Comparison of ENCODE assay signal across 13 mouse cellular contexts in the genomic region with DNA sequence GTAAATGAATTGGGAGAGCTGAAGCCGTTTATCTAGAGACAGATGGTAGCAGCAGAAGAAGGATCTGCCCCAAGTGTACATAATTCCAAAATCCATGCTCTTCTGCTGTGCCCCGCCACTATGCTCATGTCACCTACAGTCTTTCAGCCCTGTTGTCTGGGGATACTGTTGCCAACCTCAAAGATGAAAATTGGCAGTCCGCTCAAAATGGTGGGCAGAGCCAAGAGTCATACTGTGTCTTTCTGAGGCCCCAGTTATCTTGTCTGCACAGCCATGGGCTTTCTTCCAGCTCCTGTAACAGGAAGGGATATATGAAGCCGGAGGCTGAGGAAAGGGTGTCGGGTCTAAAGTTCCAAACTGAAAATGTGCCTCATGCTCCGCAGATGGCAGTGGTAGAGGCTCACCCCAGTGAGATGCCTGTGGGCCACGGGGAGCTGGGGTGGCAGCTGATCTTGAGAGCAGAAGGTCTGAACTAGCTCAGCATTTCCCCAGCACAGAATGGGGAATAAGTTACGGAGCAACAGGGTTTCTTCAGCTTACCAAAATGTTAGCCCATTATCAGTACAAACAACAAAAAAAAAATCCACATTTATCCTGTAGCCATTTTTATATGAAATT.
DNase-seq lines count a peak whose midpoint lies in the region; ATAC-seq and TF ChIP-seq lines count a peak whose summit lies in the region.
"Had no signal": no experiment of that assay in that cellular context is flagged by ENCODE, and none has a peak within 500 bp of the region (broad histone marks: within the 10 kb centered on the region; RNA-seq: fewer than 3 reads in every experiment).

No protein-coding gene starts in this region.

- H3K4me3 ChIP-seq in midbrain, postnatal 0 days (ENCODE audit: low read depth, low read length), result no peak overlapping the region
- H3K4me3 ChIP-seq in midbrain, embryonic 10.5 days, result no peak overlapping the region
- H3K4me3 ChIP-seq: heart, embryonic 12.5 days; limb, embryonic 10.5 days; lung, embryonic 15.5 days had no signal

- no peaks in the 10 kb centered on the region for H3K36me3 ChIP-seq in midbrain, postnatal 0 days (ENCODE audit: insufficient read depth, low read length)
- H3K36me3 ChIP-seq in midbrain, embryonic 10.5 days, result no peaks in the 10 kb centered on the region
- H3K36me3 ChIP-seq: limb, embryonic 10.5 days; lung, embryonic 15.5 days had no signal

- 82% methylated on average over 8 of the region's 8 CpGs for WGBS in midbrain, postnatal 0 days
- WGBS in midbrain, embryonic 10.5 days, result 86% methylated on average over 8 of the region's 8 CpGs

- no peak for TF ChIP-seq CTCF in midbrain, postnatal 0 days (IDR thresholded peaks at IDR 0.05)

- intact Hi-C loops in gastrocnemius, postnatal 14 days (cut with DNase I; ENCODE audit: low total_unique reads), result no loop called here

- H3K4me1 ChIP-seq in midbrain, postnatal 0 days (ENCODE audit: insufficient read depth, low read length), result no peaks in the 10 kb centered on the region
- H3K4me1 ChIP-seq in midbrain, embryonic 10.5 days, result no peaks in the 10 kb centered on the region

- H3K9me3 ChIP-seq in midbrain, postnatal 0 days (ENCODE audit: low read length), result no peaks in the 10 kb centered on the region
- H3K9me3 ChIP-seq in midbrain, embryonic 10.5 days (replicated peaks), result no peaks in the 10 kb centered on the region
- H3K9me3 ChIP-seq: heart, embryonic 12.5 days; limb, embryonic 10.5 days; lung, embryonic 15.5 days had no signal

- H3K27me3 ChIP-seq in midbrain, postnatal 0 days (ENCODE audit: insufficient read depth, low read length), result no peaks in the 10 kb centered on the region
- no peaks in the 10 kb centered on the region for H3K27me3 ChIP-seq in midbrain, embryonic 10.5 days (ENCODE audit: low read depth, poor library complexity, severe bottlenecking)
- H3K27me3 ChIP-seq: heart, embryonic 12.5 days; lung, embryonic 15.5 days; Patski had no signal

- no peak overlapping the region for H3K4me2 ChIP-seq in midbrain, postnatal 0 days (ENCODE audit: low read depth, low read length, poor library complexity, severe bottlenecking)
- H3K4me2 ChIP-seq: heart, embryonic 12.5 days; lung, embryonic 15.5 days had no signal

- no peak for DNase-seq in frontal cortex, postnatal 25 days (ENCODE audit: low spot score in 2 of 2)
- DNase-seq in midbrain, postnatal 0 days (ENCODE audit: low spot score), result peak; percentile 86
- DNase-seq in midbrain, embryonic 10.5 days (ENCODE audit: low spot score), result no peak
- DNase-seq in gastrocnemius, postnatal 14 days, result peak; percentile 9
- DNase-seq in skeletal muscle tissue, adult 2 months (ENCODE audit: low read depth, low spot score), result peak; percentile 18
- no peak for DNase-seq in Muller cell, postnatal 12 days (ENCODE audit: inconsistent ontology term)
- DNase-seq in ovary, postnatal 10 days (ENCODE audit: low spot score), result no peak
- DNase-seq: kidney, adult 9 months had no signal

- H3K27ac ChIP-seq in midbrain, postnatal 0 days (ENCODE audit: low read depth, low read length), result no peak overlapping the region
- H3K27ac ChIP-seq in midbrain, embryonic 10.5 days (replicated peaks), result no peak overlapping the region
- H3K27ac ChIP-seq: limb, embryonic 10.5 days; lung, embryonic 15.5 days had no signal

- no peak overlapping the region for H3K9ac ChIP-seq in midbrain, postnatal 0 days (replicated peaks; ENCODE audit: low read length, poor library complexity, severe bottlenecking)
- H3K9ac ChIP-seq: heart, embryonic 12.5 days; lung, embryonic 15.5 days had no signal

- peak; percentile 73 for ATAC-seq in frontal cortex, adult (ENCODE audit: low TSS enrichment)
- ATAC-seq in midbrain, postnatal 0 days (ENCODE audit: low FRiP score), result no peak; the same call in 1 of the 2 replicates
- ATAC-seq: Patski had no signal

Comparison
In these comparisons a context has a peak if more than half of its experiments do, and no peak if none do; other contexts are left out.
1. DNase-seq: peak in midbrain, postnatal 0 days (single experiment), gastrocnemius, postnatal 14 days (single experiment) and skeletal muscle tissue, adult 2 months (single experiment); none in frontal cortex, postnatal 25 days (0 of 2), midbrain, embryonic 10.5 days (single experiment), Muller cell, postnatal 12 days (single experiment) and ovary, postnatal 10 days (single experiment).